Mouse (Mus musculus) small intestine, adult 2 months (tissue): Measurements from ENCODE around the gene Gm49320. TPM values are rescaled to one million over a fixed set of nuclear protein-coding genes. Genes with fewer than 3 reads are reported as not detected.

Experiments
- H3K27ac ChIP-seq: fragments of 200-500 bp; 2 replicates; pipeline ENCODE4 v1.5.1; 2012; ENCODE audit warnings: low read depth, low read length, control low read depth, inconsistent platforms; ENCODE audit not compliant: insufficient read depth
- H3K27me3 ChIP-seq: fragments of 200-500 bp; 2 replicates; pipeline ENCODE4 v1.6.1; 2012; ENCODE audit warnings: mild to moderate bottlenecking, moderate library complexity, low read length, inconsistent platforms; ENCODE audit not compliant: control insufficient read depth, insufficient read depth
- H3K36me3 ChIP-seq: fragments of 200-500 bp; 2 replicates; pipeline ENCODE4 v1.6.1; 2012; ENCODE audit warnings: mild to moderate bottlenecking, low read length, control low read depth, inconsistent platforms; ENCODE audit not compliant: control insufficient read depth, insufficient read depth
- H3K4me1 ChIP-seq: fragments of 200-500 bp; 2 replicates; pipeline ENCODE4 v1.6.1; 2012; ENCODE audit warnings: low read length, inconsistent platforms, mixed read lengths; ENCODE audit not compliant: control insufficient read depth, insufficient read depth, insufficient read length
- H3K4me3 ChIP-seq: fragments of 200-500 bp; 2 replicates; pipeline ENCODE4 v1.5.1; 2012; ENCODE audit warnings: low read depth, mild to moderate bottlenecking, control low read depth, inconsistent platforms, low read length, moderate library complexity
- CTCF ChIP-seq: fragments of 200-500 bp; IDR thresholded peaks from 2 replicates; pipeline ENCODE4 v1.5.1; 2012; ENCODE audit warnings: low read depth, mild to moderate bottlenecking, control low read depth, inconsistent platforms, low read length, moderate library complexity, mixed read lengths; ENCODE audit not compliant: insufficient replicate concordance, insufficient read length; ENCODE audit errors: extremely low read depth
- POLR2A ChIP-seq: fragments of 200-500 bp; IDR thresholded peaks from 2 replicates; pipeline ENCODE4 v1.6.1; 2012; ENCODE audit warnings: low read depth, mild to moderate bottlenecking, control low read depth, inconsistent platforms, low read length, moderate library complexity
- WGBS: fragments of 180-500 bp; shearing (Covaris S2); methylation state at CpG from one replicate; pipeline ENCODE4 v1.1.7; 2018; 5-methylcytosine and 5-hydroxymethylcytosine counted together
- polyA plus RNA-seq: library from polyadenylated mRNA; depleted of rRNA; stranded (reverse); fragments of >200 nt; gene quantifications from 2 replicates; pipeline ENCODE4 v1.2.3, GENCODE M21; 2012; rRNA removed

Gm49320 gene
- polyA plus RNA-seq, 1 experiment: 0.93 TPM

GRCm38 (mm10) chr8:4265160-4265914, 26.7 kb downstream of the Gm49320 start:
- Histone ChIP-seq H3K4me1 (no peaks in the 10 kb centered on the region), H3K27ac (no peak overlapping the region), H3K36me3 (peaks cover 67% of the 10 kb centered on the region), H3K4me3 (no peak overlapping the region), H3K27me3 (no peaks in the 10 kb centered on the region)
- WGBS: 92% methylated on average over 15 of the region's 15 CpGs
- TF ChIP-seq CTCF (no peak), POLR2A (no peak)

GRCm38 (mm10) chr8:4267627-4268026, 29.0 kb downstream of the Gm49320 start:
- Histone ChIP-seq H3K4me1 (no peaks in the 10 kb centered on the region), H3K36me3 (peaks cover 64% of the 10 kb centered on the region), H3K27me3 (no peaks in the 10 kb centered on the region), H3K27ac (no peak overlapping the region), H3K4me3 (no peak overlapping the region)
- TF ChIP-seq CTCF: 0 out of 2 replicates have a peak, but pooled peaks have one; percentile 30
- TF ChIP-seq POLR2A: no peak
- 81% methylated on average over 15 of the region's 15 CpGs for WGBS

DNA sequence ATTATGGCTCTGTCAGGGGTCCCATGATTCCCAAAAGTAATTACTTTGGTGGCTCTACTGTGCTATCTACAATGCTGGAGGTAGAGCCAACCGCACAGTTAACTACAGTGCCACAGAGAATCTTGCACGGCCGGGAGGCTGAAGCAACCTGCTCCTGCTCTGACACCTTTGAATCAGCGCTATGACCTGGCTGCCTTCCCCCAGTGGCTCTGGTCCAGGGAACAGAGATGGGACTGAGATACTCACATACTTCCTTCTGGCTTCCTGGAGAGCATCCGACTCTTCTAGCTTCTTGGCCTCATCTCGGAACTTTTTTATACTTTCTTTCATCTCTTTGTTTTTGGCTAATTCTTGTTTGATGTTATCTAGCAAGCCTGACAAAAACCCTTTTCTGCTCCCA, 30.9 kb downstream of the Gm49320 start:
- Histone ChIP-seq H3K36me3 (peaks cover 60% of the 10 kb centered on the region), H3K4me1 (no peaks in the 10 kb centered on the region), H3K4me3 (no peak overlapping the region), H3K27me3 (no peaks in the 10 kb centered on the region), H3K27ac (no peak overlapping the region)
- TF ChIP-seq CTCF (no peak), POLR2A (no peak)
- WGBS: 86% methylated on average over 6 of the region's 6 CpGs

DNA sequence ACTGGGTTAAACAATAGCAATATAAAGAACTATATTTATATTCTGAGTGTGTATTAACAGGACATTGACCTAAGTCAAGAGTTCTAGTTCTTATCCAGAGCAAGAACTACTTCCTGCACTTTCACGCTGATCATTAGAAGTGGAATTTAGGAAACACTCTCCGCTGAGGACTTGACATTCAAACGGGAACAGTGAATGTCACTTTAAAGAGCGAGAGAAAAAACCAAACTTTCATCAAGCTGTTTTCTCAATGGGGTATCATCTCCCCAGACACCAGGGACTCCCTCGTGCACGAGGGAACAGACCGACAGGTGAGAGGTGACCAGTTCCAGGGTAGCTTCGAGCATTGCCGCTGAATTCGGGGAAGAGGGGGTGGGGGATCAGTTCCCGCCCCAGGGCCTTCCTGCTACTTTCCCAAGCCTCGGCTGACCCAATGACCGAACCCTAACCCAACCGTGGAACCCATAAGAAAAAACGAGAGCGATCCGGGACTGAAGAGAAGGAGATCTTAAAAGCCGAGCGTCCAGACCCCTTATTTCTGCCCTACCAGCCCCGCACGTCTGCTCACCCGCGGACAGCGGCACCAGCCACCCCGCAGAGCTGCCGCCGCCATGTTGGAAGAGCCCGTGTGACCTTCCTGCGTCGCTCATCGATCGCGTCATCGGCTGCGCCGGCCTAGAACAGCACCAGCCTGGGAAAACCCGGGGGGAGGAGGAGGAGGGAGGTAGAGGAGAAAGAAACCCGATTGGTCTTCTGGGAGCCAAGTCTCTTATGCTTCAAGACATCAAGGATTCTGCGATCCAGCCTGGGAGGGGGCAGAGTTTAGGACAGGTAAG, 36.8 kb downstream of the Gm49320 start, which contains the start of gene Timm44:
Gene Timm44, minus strand, starts transcription at position 639 of the 836 bp plus-strand sequence.
- peak; percentile 72 for TF ChIP-seq POLR2A
- 0 out of 2 replicates have a peak, but pooled peaks have one; percentile 21 for TF ChIP-seq CTCF
- under 1% methylated on average over 39 of the region's 39 CpGs for WGBS
- Histone ChIP-seq H3K4me1 (no peaks in the 10 kb centered on the region), H3K36me3 (peaks cover 17% of the 10 kb centered on the region), H3K4me3 (peak within 1 kb of the TSS; percentile 98), H3K27me3 (no peaks in the 10 kb centered on the region), H3K27ac (peak within 1 kb of the TSS; percentile 43)

- H3K4me3 ChIP-seq: peak overlapping the region; percentile 98
- WGBS: 19% methylated on average over 9 of the region's 9 CpGs
- H3K27me3 ChIP-seq: no peaks in the 10 kb centered on the region
- H3K36me3 ChIP-seq: peaks cover 15% of the 10 kb centered on the region
- no peak for TF ChIP-seq POLR2A
- TF ChIP-seq CTCF: no peak
- no peak overlapping the region for H3K27ac ChIP-seq
- no peaks in the 10 kb centered on the region for H3K4me1 ChIP-seq
These were observed 37.4 kb downstream of the Gm49320 start for GRCm38 (mm10) chr8:4276111-4276465.

GRCm38 (mm10) chr8:4292738-4293137, 54.1 kb downstream of the Gm49320 start:
- Histone ChIP-seq H3K27ac (no peak overlapping the region), H3K27me3 (no peaks in the 10 kb centered on the region), H3K36me3 (peaks cover 51% of the 10 kb centered on the region), H3K4me1 (no peaks in the 10 kb centered on the region), H3K4me3 (no peak overlapping the region)
- TF ChIP-seq POLR2A (no peak), CTCF (no peak)
- WGBS: 84% methylated on average over 5 of the region's 5 CpGs

- Histone ChIP-seq H3K27ac (no peak overlapping the region), H3K4me3 (no peak overlapping the region), H3K4me1 (no peaks in the 10 kb centered on the region), H3K27me3 (no peaks in the 10 kb centered on the region), H3K36me3 (peaks cover 60% of the 10 kb centered on the region)
- TF ChIP-seq CTCF: no peak
- TF ChIP-seq POLR2A: no peak
- 73% methylated on average over 4 of the region's 4 CpGs for WGBS
These were observed 59.2 kb downstream of the Gm49320 start for GRCm38 (mm10) chr8:4297822-4298221.

Other genes starting within 250 kb of the Gm49320 start
- gene Cd209f, start 133.0 kb upstream of the Gm49320 start, polyA plus RNA-seq: 0.86 TPM in 1 of 2 replicates, not detected in the other
- gene Cd209g, start 104.8 kb upstream of the Gm49320 start, polyA plus RNA-seq: 0.67 TPM in 1 of 2 replicates, not detected in the other
- gene Evi5l, start 72.3 kb upstream of the Gm49320 start, polyA plus RNA-seq: 3.9 and 5.2 TPM in 2 replicates
- 0.08 and 0.18 TPM in 2 replicates for gene Prr36, start 21.4 kb upstream of the Gm49320 start, polyA plus RNA-seq
- 0.09 and 0.46 TPM in 2 replicates for gene Lrrc8e, start 12.0 kb upstream of the Gm49320 start, polyA plus RNA-seq
- gene Map2k7, start 125 bp upstream of the Gm49320 start, polyA plus RNA-seq: 10.2 and 27.0 TPM in 2 replicates
- 17.2 and 60.2 TPM in 2 replicates for gene Tgfbr3l, start 9.3 kb downstream of the Gm49320 start, polyA plus RNA-seq
- gene Snapc2, start 14.2 kb downstream of the Gm49320 start, polyA plus RNA-seq: 15.0 and 22.6 TPM in 2 replicates
- gene Ctxn1, start 20.4 kb downstream of the Gm49320 start, polyA plus RNA-seq: 14.1 and 18.5 TPM in 2 replicates
- 51.6 and 65.2 TPM in 2 replicates for gene Timm44, start 37.0 kb downstream of the Gm49320 start, polyA plus RNA-seq
- gene Ccl25, start 86.3 kb downstream of the Gm49320 start, polyA plus RNA-seq: 84.4 and 180 TPM in 2 replicates
- gene Elavl1, start 86.5 kb downstream of the Gm49320 start, polyA plus RNA-seq: 13.3 and 20.7 TPM in 2 replicates